Mouse (Mus musculus): ENCODE data around the gene Usp43.

The Usp43 gene

GRCm38 (mm10) chr11:67897064-67897560 lies 24.8 kb downstream of the Usp43 start:
- DNase-seq (ENCODE audit: low spot score) = peak; percentile 58

- no peak for DNase-seq (ENCODE audit: low spot score)
Observed at GRCm38 (mm10) chr11:67895641-67896040, 26.3 kb downstream of the Usp43 start.

GRCm38 (mm10) chr11:67888521-67888920 lies 33.4 kb downstream of the Usp43 start:
- DNase-seq (ENCODE audit: low spot score) = no peak

GRCm38 (mm10) chr11:67885921-67886320 lies 36.0 kb downstream of the Usp43 start:
- DNase-seq (ENCODE audit: low spot score) = no peak

GRCm38 (mm10) chr11:67865521-67866197 lies 56.3 kb downstream of the Usp43 start:
- no peak for DNase-seq (ENCODE audit: low spot score)

- DNase-seq (ENCODE audit: low spot score) = no peak
Observed at GRCm38 (mm10) chr11:67865100-67865499, 56.9 kb downstream of the Usp43 start.

GRCm38 (mm10) chr11:67861399-67861838 lies 60.5 kb downstream of the Usp43 start:
- DNase-seq (ENCODE audit: low spot score) = no peak

GRCm38 (mm10) chr11:67860743-67861398 lies 61.1 kb downstream of the Usp43 start:
- DNase-seq (ENCODE audit: low spot score) = no peak

- DNase-seq (ENCODE audit: low spot score) = no peak
Observed at GRCm38 (mm10) chr11:67858518-67858917, 63.4 kb downstream of the Usp43 start.

- DNase-seq (ENCODE audit: low spot score) = no peak
Observed at GRCm38 (mm10) chr11:67855035-67855434, 66.9 kb downstream of the Usp43 start.

GRCm38 (mm10) chr11:67853996-67854395 lies 68.0 kb downstream of the Usp43 start:
- no peak for DNase-seq (ENCODE audit: low spot score)

- no peak for DNase-seq (ENCODE audit: low spot score)
Observed at GRCm38 (mm10) chr11:67851770-67852169, 70.2 kb downstream of the Usp43 start.

- DNase-seq (ENCODE audit: low spot score) = no peak
Observed at GRCm38 (mm10) chr11:67845193-67845592, 76.8 kb downstream of the Usp43 start.

- DNase-seq (ENCODE audit: low spot score) = no peak
Observed at GRCm38 (mm10) chr11:67839810-67840209, 82.1 kb downstream of the Usp43 start.

GRCm38 (mm10) chr11:67835408-67836078 lies 86.4 kb downstream of the Usp43 start:
- DNase-seq (ENCODE audit: low spot score) = no peak

GRCm38 (mm10) chr11:67831820-67832219 lies 90.1 kb downstream of the Usp43 start:
- no peak for DNase-seq (ENCODE audit: low spot score)

- DNase-seq (ENCODE audit: low spot score) = no peak
Observed at GRCm38 (mm10) chr11:67829530-67829929, 92.4 kb downstream of the Usp43 start.

GRCm38 (mm10) chr11:67828360-67829059 lies 93.4 kb downstream of the Usp43 start:
- DNase-seq (ENCODE audit: low spot score) = no peak

- DNase-seq (ENCODE audit: low spot score) = no peak
Observed at GRCm38 (mm10) chr11:67821560-67821959, 100.4 kb downstream of the Usp43 start.

GRCm38 (mm10) chr11:67820221-67820620 lies 101.7 kb downstream of the Usp43 start:
- DNase-seq (ENCODE audit: low spot score) = peak; percentile 47

- peak; percentile 13 for DNase-seq (ENCODE audit: low spot score)
Observed at GRCm38 (mm10) chr11:67819604-67820003, 102.3 kb downstream of the Usp43 start.

- DNase-seq (ENCODE audit: low spot score) = no peak
Observed at GRCm38 (mm10) chr11:67811535-67811934, 110.4 kb downstream of the Usp43 start.
